Mouse (Mus musculus) ovary, adult 18-20 months (tissue): ENCODE measurements at regions not wholly inside any gene's neighbourhood (a gene's known extent, or its start where the extent isn't known, plus 50 kb on each side); places are given as distances from the start of the nearest gene placed in this dataset.

Source experiments
- DNase-seq: peaks from one replicate; pipeline ENCODE4 v3.0.0; 2022; ENCODE audit warnings: low spot score, mixed read lengths

DNA sequence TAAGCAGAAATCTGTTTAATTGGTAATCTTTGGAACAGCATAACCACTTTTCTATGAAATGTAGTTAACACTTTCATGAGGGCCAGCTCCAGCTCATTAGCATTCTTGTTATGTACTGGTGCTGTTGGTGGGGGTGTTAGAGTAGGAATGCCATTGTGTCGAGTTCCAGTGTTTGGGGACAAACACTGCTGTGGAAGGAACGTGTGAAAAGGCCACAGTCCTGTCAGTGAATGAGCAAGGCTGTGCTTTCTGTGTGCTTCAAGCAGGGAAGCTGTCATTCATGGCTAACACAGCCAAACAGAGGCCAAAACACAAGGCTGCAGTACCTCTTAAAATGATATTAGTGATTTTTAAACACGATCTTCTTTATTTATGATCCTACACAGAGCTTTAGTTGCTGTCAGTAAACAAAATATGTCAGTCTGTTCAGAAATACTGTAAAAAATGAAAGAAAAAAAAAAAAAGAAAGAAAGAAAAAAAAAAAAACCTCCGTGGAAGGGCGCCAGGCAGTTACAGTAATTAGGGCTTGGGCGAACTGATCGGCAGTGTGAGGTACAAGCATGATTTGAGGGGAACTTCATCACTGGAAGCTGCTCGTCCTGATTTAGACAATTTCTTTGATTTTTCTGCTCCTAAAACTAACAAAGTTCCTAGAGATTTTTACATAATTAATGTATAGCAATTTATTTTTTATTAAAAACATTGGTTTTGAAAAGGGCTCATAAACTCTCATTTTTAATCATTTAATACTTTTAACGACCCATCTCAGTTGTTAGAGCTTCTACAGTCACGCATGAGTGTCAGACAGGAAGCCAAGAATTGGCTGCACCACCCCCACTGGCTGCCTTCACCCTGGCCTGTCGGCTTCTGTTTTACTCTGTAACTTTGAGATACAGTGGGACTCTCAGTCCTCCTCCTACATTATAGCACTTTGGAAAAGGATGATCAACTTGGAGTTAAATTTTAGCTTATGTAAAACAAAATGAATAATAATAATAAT is 80.8 kb upstream of the Dnajc24 start:
- no peak for DNase-seq

DNA sequence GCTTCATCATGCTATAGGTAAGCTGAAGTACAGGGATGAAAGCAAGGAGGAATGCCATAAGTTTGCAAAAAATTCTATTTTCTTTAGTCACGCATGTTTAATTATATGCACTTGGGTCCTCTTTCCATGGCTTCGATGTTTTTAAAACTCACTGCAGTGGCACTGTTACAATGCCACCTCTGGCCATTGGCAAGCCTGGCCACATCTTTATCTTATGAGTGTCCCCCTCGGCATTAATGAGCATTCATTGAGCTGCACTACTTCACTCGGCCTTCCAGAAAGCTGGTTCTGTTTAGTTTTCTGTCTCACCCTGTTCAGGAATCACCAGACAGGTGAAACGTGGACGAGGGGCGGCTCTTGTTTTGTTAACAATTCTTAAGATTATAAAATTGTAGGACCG is 79.7 kb upstream of the Dnajc24 start:
- DNase-seq: no peak

DNA sequence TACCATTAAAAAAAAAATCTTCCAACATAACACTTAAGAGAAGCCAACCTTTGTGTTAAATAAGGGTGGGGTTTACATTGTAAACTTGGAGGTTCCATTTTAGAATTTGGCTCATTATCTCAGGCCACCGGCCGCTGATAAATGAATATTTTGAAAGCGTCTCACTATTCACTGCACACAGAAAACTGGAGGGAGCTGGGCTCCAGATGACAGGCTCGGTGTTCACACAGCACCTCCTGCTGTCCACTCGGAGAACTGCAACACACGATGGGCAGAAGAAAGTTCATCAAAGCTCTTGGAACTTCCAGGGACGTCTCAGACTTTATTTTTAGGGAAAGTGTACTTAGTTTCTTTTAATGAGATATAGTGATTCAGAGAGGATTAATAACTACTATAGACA is 78.6 kb upstream of the Dnajc24 start:
- no peak for DNase-seq

DNA sequence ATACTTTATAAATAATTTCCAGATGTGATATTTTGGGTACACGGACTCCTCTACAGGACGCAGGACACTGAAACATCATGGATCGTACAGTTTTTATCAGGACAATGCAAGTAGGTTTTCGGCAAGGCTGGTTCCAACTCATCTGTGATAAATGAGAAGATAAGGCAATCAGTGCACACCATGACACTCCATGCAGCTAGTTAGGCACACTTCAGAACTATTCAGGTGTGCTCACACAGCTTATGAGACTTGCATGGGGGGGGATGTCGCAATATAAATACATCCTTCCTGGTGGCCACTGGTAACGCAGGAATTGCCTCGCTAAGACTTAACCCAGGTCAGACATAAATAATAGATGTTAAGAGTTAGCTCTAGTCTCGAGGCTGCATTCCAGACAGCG is 77.3 kb upstream of the Dnajc24 start:
- no peak for DNase-seq

DNA sequence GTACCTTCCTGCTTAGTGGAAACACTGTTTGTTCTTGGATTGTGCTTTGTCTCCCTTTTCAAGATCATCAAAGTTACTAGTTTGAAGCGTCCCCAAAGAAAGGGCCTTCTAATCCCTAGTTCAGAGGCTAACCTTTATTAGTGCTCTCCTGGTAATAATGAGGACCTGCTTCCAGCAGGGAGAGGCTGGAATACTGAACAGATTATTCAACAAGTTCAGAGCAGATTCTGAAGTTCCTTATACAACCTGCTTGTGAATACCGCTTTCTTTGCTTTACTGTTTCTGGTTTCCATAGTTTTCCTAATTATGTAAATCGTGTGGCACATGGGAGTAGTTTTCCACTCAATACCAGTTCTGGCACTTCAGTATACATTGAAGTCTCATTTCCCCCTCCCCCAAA is 75.2 kb upstream of the Dnajc24 start:
- DNase-seq: no peak

DNA sequence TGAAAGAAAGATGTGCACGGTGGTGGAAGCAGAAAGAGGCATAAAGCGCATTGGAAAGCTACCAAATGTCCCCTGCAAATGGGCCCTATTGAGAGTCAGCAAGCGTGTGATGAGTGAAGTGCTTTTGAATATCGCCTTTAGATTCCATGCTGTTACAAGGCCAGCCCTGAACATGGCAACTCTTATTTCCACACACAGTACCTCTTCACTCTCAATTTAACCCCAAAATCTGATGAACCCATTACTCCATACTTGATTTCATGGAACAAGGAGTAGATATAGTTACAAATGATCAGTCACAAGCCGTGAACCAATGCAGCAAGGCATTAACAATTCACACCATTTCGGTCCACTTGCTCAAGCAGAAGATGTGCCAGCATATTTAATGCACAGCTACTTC is 71.1 kb upstream of the Dnajc24 start:
- no peak for DNase-seq

DNA sequence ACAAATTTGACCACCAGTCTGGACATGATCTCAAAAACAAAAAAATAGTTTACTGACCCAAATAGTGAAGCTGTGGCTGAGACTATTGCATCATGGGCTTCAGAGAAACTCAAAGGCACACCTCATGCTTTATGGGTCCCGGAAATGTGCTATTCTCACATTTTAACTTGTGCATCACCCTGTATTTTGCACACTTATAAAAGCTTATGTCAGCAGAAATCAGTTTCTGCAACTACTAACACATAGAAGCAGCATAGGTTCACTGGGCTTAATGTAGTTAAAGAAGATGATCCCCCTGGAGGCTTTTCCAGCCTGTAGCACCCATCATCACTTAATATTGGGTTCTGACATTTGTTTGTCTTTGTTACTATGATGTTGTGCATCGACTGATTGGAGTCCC is 61.0 kb upstream of the Dnajc24 start:
- DNase-seq: no peak
